Mouse (Mus musculus) megakaryocyte, embryonic 14.5 days (primary cell): ENCODE measurements at regions not wholly inside any gene's neighbourhood (a gene's known extent, or its start where the extent isn't known, plus 50 kb on each side); places are given as distances from the start of the nearest gene placed in this dataset.

Experiments
- FLI1 ChIP-seq: IDR thresholded peaks from 2 replicates; pipeline ENCODE4 v1.6.1; 2012; ENCODE audit warnings: low read length, inconsistent platforms, mixed read lengths
- GATA1 ChIP-seq: IDR thresholded peaks from 3 replicates; pipeline ENCODE4 v1.6.1; 2012; ENCODE audit warnings: mixed read lengths, low read length, inconsistent platforms, borderline replicate concordance

DNA sequence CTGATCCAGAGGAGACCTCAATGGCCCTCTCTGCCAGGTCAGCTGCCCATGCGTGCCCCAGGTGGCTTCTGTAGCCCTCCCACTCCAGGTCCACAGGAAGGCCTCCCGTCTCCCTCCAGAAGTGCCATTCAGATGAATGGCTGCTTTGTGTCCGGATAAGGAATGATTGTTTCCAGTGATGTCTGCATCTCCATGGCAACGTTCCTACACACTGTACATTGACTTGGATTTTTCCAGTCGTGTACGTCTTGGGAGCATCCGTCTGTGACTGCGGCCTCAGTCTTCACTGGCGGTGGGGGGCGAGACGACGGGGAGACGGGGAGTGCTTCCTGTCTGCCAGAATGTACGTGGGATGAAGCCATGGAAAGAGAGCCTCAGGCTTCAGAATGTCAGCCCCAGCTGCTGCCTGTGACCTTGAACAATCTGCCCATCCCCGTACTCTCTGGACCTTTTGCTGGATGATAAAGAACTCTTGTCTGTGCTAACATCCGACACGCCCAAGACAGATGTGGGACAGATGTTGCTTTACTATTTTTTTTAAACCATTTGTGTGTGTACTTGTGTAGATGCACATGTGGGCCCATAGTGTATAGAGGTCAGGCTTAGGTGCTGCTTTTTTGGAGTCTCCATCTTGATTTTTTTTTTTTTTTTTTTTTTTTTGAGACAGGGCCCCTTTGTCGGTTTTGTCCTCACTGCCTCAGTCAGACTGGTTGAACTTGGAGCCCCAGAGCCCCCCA, 76.9 kb downstream of the 2410131K14Rik start:
- TF ChIP-seq GATA1 (no peak), FLI1 (no peak)
